Mouse (Mus musculus) thymus, postnatal 36 days (tissue): ENCODE measurements around the gene Gpx6.
A peak's percentile ranks its signal among the peaks of the same experiment; 100 is the strongest.

Experiments used
- DNase-seq, 2 experiments: peaks; one replicate each; pipeline ENCODE4 v3.0.0; 2022; ENCODE audit warnings: mixed read lengths in 2 of 2

The Gpx6 gene

DNA sequence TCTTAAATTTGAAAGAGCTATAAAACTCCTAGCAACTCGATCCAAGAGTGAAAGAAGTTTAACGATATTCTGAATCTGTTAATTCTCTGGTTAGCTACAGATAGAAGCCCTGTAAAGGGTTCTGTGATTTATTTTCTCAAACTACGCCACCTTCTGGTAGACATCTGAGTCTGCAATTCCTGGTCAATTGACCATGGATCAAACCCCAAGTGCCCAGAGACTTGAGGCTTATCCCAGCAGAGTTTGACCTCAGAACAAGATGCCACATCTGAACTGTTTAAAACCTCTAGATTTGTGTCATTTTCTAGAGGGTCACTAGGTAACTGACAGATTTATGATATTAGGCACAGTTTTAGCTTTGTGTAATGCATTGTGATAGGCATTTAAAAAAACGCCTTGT lies 14.3 kb downstream of the Gpx6 start:
- no peak for DNase-seq

DNA sequence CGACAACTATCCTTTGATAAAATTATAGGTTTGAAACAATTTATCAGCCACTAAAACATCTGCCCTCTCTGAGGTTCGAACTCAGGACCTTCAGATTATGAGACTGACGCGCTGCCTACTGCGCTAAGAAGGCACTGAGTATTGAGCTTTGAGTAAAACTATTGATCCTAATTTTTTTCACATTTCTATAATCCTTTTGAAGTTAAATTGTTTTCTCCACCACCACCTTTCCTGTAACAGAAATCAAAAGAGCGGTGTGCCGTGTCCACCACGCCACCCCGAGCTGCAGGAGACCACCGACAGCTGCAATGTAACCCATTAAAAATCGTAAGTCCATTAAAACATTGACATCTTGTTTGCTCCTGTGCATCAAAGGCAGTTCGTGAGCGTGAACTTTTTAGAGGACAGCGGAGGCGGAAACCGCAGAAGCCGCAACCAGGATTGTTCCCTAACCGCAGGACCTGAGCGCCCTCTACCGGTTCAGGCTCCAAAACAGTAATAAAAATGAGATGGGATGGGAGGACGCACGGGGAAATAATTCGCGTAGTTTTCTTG lies 14.8 kb downstream of the Gpx6 start:
- peak; percentile 23 to 26 for DNase-seq

DNA sequence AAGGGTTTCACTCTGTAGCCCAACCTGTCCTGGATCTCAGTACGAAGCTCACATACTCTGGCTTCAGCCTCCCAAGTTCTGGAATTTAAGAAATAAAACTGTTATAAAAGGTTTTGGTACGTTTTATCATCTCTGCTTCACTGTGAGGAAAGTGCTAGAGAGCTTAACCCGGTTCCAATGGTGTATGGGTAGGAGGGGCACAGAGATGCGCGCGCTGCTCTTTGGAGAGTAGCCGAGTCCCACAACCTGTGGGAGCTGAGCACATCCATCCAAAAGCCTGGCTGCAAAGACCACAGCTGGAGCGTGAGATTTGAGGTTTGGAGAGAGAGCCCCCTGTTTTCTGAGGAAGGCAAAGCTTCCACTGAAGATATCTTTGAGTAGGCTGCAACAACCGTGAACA lies 15.5 kb downstream of the Gpx6 start:
- DNase-seq = no peak

DNA sequence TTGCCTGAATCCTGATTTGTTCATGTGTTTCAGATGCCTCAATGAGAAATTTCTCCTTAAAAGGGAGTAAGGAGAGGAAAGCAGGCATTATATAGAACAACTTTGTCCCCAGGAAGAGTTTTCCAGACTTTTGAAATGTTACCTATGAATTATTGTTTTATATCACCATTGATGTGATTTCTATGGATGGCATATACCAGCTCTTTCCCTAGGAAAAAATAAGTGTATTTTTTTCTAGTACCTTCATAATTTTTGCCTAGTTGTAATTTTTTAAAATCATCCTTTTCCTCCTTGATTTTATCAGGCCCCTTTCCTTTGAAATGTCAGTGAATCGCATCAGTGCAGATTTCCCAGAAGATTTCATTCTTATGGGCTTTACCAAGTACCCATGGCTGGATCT lies 34.7 kb downstream of the Gpx6 start, which contains the start of gene Olfr1367:
Olfr1367 (plus strand) TSS at position 301 of the 400 bp plus-strand sequence.
- no peak for DNase-seq

DNA sequence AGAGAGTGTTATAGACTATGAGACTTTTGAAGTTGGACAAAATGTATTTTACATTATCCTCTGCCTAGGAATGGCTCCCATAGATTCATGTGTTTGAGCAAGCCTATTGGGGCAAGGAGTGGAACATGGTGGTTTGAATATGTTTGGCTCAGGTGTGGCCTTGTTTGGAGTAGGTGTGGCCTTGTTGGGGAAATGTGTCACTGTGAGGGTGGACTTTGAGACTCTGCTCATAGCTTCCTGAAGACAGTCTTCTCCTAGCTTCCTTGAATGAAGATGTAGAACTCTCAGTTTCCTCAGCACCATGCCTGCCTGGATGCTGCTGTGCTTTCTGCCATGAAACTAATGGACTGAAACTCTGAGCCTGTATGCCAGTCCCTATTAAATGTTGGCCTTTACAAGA lies 38.7 kb downstream of the Gpx6 start:
- DNase-seq = no peak

DNA sequence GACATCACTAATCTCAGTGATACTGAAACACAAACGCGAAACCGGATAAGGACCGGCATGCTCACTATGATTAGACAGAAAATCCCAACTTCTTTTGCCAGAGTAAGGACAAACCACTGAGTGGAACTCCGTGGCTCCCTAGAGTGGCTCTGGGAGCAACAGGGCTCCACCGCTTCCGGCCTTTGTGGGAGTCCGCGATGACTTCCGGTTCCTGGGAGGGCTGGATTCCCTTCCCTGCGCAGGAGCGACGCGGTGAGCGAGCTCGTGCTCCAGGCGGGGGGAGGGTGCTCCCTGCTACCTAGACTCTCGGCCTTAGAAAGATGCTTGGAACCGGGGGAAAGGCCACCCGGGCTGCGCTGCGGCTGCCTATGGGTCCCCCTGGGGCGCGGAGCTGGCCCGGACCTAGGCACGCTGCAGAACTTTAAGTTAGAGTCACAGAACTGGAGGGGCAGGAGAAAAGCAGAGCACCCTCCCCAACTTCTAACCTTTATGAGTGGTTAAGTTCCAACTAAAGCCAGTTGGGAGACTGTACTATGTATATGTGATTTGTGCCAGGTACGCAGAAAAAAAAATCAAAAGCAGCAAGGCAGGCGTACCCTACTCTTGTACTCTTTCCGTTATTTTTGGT lies 50.8 kb downstream of the Gpx6 start, which contains the start of gene Zscan12:
Zscan12 (plus strand) TSS at position 200 of the 628 bp plus-strand sequence.
- DNase-seq = peak; percentile 78 to 86

DNA sequence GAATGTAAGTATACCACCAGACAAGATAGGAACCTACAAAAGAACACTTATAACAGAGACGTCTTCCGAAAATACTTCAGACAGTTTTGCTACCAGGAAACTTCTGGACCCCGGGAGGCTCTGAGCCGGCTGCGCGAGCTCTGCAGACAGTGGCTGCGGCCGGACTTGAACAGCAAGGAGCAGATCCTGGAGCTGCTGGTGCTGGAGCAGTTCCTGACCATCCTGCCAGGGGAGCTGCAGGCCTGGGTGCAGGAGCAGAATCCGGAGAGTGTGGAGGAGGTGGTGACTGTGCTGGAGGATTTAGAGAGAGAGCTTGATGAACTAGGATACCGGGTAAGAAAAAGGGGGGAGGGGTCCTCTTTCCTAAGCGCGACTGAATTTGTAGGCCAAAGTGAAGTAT lies 51.8 kb downstream of the Gpx6 start:
- no peak for DNase-seq

DNA sequence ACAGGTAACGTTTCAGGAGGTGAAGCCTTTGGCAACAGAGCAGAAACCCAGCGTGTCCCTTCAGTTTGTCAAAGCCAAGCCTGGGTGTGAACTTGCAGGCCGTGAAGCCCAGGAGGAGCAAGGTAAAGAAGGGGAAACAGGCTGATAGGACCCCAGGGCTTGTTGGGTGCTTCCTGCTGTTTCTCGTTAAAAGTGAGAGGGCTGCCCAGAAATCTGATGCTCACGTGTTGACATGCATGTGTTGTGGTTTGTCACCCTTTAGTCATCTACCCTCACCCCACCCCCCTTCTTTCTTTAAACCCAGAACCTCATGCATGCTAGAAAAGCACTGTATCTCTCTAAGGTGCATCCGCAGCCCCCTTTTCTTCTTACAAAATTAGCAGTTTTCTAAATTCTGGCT lies 54.7 kb downstream of the Gpx6 start:
- peak; percentile 13 for DNase-seq
